Mouse (Mus musculus) urinary bladder, postnatal 10 days (tissue): ENCODE results near the gene Rnf13.
A peak's percentile ranks its signal among the peaks of the same experiment; 100 is the strongest.
"Not testable (repeated sequence)": the region's sequence is repeated elsewhere in the genome, so short reads cannot be mapped to it uniquely, and the experiment has no call there.

Experiments used
- DNase-seq: peaks from one replicate; pipeline ENCODE4 v3.0.0; 2022; ENCODE audit warnings: low spot score

The Rnf13 gene

DNA sequence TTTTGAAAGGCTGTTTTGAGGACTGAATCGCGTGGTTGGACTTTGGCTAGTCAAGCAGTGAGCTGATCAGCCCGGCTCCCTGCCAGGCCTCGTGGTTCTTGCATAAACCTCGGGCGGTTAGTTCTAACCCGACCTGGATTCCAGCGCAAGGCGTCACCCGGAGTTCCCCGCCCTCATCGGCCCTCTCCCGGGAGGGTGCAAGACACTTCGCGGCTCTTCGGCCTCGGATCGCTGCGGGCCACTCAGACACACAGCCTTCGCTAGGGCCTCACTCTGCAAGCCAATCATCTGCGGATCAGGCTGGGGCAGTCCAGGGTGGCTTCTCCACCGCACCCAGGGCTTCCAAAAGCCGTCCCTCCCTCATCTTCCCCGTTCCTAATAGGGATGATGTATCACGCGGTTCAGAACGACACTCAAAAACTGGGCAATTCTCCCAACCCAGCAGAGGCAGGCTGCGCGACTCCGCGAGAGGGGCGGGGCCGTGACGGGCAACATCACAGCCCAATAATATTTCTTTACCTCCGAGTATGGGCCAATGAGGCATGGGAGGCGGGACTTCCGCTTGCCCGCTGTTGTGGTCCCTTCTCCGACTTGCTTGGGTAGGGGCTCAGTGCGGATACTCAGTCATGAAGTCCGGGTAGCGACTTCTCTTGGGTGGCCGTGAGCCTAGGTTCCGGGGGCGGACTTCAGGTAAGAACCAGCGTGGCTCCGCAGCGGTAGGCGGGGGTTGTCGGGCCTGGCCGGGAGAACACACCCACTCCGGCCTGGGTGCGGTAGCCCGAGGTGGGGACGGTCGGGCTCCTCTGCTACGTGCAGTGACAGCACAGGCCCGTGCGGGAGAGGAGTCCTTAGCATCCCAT is at the start of gene Rnf13:
TSS of gene Rnf13 (plus strand) at position 552 of the 860 bp plus-strand sequence.
- peak; percentile 84 for DNase-seq

- no peak for DNase-seq
Measured at GRCm38 (mm10) chr3:57691772-57692171, 44.1 kb upstream of the Rnf13 start.

- no peak for DNase-seq
Measured at GRCm38 (mm10) chr3:57692719-57693118, 43.1 kb upstream of the Rnf13 start, which contains the start of gene Ankub1. Gene Ankub1, minus strand, starts transcription at chr3:57692799.

GRCm38 (mm10) chr3:57696249-57696648 is 39.6 kb upstream of the Rnf13 start:
- no peak for DNase-seq

DNA sequence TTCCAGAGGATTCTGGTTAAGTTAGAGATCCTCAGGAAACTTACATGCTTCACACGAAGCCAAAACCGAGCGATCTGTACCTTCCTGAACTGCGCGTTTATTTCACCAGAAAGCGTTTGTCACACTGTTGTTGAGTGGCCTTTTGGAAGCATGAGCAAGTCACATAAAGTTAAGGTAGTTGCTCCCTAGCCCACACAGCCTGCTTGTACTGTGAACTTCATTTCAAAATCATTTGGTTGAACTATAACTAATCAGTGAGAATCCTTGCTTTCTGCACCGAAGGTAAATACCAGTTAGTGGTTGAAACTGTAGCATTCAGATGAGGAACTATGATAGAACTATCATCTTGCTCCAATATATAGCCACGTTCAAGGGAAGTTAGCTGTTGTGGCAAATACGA is 39.1 kb upstream of the Rnf13 start:
- DNase-seq, result no peak

GRCm38 (mm10) chr3:57714151-57714550 is 21.7 kb upstream of the Rnf13 start:
- DNase-seq, result no peak

DNA sequence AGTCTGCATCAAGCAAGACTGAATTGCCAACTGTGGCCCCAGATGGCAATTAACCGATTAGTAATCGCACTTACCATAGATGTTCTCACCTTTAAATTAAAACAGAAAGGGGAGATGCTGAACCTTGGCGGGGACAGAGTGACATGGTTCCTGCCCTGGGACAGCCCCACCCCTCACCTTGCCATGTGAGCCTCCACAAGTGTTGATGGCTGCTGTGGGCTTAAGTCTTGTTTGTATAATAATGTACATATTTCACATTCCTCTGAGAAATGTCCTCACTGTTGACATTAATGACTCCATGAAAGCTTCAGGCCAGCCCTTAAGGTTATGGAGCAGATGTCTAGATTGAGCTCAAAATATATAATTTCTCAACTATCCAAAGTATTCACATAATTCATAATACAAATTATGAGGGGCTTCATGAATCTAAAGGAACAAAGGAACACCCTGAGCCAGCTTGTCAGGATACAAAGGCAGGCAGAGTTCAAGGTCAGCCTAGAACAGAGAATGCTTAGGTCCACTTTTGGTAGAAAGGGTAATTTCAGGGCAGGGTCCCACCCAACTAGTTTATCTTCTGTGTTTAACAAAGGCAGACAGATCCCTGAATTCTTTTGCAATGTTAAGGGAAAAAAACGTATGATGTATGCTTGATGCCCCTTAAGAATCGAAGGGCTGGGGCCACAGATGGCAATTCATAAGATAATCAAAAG is 3.5 kb upstream of the Rnf13 start:
- DNase-seq, result no peak

DNA sequence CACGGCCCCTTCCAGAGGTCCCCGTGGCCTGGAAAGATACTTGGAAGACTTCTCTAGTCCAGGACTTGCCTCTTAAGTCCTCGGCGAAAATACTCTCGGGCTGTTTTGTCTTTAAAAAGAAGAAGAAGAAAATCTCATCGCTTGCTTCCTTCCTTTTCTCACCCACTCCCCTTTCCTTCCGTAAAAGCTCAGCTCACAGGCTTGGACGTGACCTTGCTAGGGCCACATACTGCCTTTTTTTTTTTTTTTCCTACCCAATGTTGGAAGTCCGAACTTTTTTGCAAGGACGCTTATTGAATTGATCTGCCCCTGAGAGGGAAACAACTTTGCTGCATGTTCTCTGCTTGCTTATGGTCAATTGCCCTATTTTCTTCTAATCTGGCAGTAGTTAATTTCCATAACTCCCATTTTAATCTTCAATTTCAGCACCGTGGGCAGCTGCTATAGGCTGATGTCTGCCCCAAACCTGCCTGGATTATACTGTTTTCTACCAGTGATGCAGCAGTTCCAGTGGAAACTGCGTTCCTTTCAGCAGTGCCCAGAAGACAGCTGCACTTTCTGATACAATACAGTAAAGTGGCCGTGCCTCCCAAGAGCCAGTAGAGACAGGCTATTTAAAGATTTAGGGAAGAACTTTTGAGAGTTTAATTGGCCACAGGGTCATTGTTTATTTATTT is 695 bp downstream of the Rnf13 start:
- DNase-seq, result no peak

GRCm38 (mm10) chr3:57739830-57740229 is 4.0 kb downstream of the Rnf13 start:
- no peak for DNase-seq

- DNase-seq, result no peak
Measured at GRCm38 (mm10) chr3:57748576-57749267, 12.9 kb downstream of the Rnf13 start.

GRCm38 (mm10) chr3:57776915-57777314 is 41.1 kb downstream of the Rnf13 start:
- DNase-seq, result no peak

DNA sequence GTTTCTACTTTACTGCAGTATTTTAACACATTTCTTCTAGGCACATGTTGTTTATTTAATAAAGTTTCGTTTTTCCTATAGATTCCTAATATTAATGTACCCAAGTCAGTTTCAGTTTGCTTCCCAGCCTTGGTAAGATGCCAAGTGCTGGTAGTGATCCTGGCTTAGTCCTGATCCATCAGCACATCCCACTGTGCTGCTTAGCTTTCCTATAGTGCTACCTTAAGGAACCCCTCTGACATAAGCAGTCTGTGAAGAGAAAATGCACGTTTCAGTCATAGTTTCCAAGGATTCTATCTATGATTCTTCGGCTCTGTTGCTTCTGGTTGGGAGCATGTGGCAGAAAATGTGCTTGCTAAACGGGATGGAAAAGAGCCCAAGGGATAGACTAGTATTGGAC is 52.6 kb downstream of the Rnf13 start:
- no peak for DNase-seq

DNA sequence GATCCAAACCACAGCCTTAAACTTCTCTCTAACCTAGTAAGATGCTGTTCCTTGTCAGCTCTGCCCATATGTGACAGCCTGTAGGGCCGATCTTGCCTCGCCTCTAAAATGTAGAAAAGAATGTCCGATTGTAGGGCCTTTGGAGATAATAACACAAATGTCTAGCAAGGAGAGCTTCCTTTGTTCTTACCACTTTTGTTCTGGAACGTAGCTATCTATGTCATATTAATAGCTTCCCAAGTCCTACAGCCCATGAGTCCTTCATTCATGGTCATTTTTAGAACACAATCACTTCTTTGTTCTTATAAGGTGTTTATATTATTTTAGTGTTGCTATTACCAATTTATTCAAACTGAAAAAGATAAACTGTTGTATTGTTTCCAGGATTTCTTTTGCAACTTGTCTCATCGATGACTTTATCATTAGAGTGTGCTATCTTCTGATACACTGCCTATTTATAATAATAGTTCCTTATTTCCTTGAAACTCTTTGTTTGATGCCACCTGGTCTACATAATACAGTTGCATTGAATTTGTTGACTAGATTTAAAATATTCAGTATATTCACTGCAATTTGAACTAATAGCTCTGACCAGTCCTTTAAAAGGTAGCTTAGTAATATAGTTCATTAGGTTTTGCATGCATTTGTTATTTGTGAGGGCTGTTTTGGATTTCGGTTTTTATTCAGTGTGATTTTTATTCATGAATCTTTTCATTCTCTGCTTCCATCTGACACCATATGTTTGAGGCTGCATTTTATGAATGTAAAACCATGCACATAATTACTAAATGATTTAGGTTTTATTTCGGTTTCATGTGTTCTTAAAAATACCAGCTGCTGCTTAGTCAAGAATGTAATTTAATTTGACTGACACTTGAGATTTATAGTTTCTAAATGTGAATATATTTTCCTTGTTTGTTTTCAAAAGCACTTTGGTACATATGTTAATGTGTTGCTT is 53.4 kb downstream of the Rnf13 start:
- DNase-seq, result no peak

GRCm38 (mm10) chr3:57791104-57791503 is 55.2 kb downstream of the Rnf13 start:
- no peak for DNase-seq

DNA sequence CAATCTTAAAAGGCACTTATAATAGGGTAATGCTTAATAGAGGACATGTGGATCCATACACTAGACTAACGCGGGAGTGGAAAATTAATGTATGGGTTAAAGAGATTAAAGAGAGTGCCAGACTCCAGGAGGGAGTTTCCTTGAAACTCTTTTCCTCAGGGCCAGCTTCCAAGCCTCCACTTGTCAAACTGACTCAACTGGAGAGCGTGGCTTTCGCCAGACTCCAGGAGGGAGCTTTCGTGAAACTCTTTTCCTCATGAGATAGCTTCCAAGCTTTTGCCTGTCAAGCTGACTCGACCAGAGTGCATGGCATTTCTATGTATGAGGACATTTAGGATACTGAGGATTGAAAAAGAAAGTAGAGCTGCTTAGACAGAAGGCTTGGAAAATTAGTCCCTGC is 59.2 kb downstream of the Rnf13 start:
- DNase-seq, result not testable (repeated sequence)

DNA sequence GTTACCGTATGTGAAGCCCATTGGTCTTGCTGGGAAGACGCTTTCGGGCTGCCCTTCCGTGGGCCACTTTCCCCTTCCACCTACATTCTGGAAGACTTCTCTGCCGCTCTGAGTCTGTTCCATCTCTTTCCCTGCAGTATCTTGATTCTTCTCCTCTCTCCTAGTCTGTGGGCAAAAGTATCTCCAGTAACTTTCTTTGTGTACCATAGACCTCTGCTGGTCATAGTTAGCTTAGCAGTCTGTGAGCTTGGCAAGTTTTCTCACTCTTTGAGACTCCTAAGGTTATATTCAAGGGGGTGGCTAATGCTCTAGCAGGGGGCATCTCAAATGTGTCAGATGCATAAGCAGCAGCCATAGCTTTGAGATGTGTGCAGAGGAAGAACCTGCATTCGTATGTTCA is 79.6 kb downstream of the Rnf13 start:
- DNase-seq, result no peak

DNA sequence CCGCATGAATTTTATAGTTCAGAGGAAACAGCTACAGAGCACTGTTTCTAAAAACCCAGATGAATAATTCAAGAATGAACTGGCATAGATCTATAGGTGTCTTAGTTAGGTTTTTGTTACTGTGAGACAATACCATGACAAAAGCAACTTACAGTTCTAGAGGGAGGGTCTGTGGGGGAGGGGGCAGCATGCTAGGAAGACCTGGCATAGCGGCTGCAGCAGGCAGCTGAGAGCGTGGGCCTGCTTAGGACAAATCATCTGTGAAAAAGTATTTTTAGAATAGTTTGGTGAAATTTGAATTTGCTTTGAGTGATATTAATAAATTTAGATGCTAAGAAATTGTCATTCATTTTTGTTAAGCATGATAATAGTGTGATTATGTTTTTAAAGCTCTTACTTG is 90.0 kb downstream of the Rnf13 start:
- no peak for DNase-seq

- no peak for DNase-seq
Measured at GRCm38 (mm10) chr3:57833585-57833984, 97.7 kb downstream of the Rnf13 start.

DNA sequence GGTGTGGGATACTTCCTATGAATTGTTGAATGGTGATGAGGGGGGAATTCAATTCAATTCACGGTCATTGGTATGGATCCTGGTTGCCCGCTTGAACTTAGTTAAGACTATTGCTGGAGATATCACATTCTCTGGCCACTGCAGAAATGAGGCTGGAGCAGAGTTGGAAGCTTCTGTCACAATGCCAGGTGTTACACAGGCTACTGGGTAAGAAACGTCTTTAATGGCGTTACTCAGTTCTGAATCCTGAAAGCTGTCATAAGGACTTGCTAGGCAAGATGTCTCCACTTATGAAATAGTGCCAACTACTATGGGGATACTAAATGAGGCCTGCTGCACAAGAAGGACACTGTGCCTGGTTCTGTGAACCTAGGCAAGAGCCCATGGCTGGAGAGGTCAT is 101.0 kb downstream of the Rnf13 start:
- DNase-seq, result no peak

GRCm38 (mm10) chr3:57843775-57844174 is 107.9 kb downstream of the Rnf13 start:
- DNase-seq, result no peak
